Mouse (Mus musculus): ENCODE measurements around the gene Pwp1. TPM values are rescaled to one million over a fixed set of nuclear protein-coding genes. Genes with fewer than 3 reads are reported as not detected.
"Not testable (repeated sequence)": the region's sequence is repeated elsewhere in the genome, so short reads cannot be mapped to it uniquely, and the experiment has no call there.

The Pwp1 gene
- total RNA-seq (2014; fragmentation: Nextera tagmentation) (60.8 and 70.4 TPM in 2 replicates), total RNA-seq (2017) (49.0 and 56.3 TPM in 2 replicates), polyA plus RNA-seq (2012) (22.7 and 26.4 TPM in 2 replicates)

DNA sequence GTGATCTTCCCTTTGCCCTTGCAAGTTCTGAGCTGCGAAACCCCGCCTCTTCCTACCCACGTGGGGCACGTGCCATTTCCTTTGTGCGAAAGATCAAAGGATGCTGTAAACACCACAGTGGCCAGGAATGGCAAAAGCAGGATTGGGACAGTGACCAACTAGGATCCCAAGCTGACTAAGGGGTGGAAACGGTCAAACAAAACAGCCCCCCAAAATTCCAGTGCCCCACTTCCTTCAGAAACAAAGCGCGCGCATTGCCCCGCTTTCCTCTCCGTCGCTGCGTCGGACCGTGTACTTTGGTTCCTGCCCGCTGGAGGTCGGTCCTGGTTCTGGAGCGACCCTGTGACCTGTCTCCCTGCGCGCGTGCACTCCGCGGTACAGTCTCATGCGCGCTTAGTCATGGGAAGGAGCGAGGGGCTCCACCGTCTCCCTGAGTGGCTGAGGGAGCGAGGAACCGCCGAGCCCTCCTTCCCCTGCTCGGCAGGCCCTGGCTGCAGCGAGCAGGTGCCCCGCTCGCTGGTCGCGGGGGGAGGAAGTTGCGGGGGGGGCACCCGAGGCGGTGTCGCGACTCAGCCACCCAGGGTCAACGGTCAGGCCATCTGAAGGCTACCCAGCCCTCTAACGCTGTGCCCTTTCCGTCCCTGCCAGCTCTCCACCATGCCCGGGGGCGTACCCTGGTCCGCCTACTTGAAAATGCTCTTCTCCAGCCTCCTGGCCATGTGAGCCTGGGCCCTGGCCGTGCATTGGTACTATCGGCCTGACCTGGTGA, at the start of gene Pwp1:
Gene Pwp1 (plus strand): TSS at position 410 of the 769 bp plus-strand sequence.
- not testable (repeated sequence) for H3K36me3 ChIP-seq (replicated peaks); H3K9me3 ChIP-seq (replicated peaks); H3K27me3 ChIP-seq (ENCODE audit: insufficient read depth, low read length); DNase-seq (ENCODE audit: low spot score); H3K4me1 ChIP-seq (ENCODE audit: insufficient read depth, low read depth, low read length)
- peak; percentile 85 for ATAC-seq (ENCODE audit: extremely low read depth, insufficient number of reproducible peaks, low FRiP score, poor library complexity, severe bottlenecking)
- H3K4me3 ChIP-seq (ENCODE audit: low read depth, low read length), result peak within 1 kb of the TSS; percentile 67

DNA sequence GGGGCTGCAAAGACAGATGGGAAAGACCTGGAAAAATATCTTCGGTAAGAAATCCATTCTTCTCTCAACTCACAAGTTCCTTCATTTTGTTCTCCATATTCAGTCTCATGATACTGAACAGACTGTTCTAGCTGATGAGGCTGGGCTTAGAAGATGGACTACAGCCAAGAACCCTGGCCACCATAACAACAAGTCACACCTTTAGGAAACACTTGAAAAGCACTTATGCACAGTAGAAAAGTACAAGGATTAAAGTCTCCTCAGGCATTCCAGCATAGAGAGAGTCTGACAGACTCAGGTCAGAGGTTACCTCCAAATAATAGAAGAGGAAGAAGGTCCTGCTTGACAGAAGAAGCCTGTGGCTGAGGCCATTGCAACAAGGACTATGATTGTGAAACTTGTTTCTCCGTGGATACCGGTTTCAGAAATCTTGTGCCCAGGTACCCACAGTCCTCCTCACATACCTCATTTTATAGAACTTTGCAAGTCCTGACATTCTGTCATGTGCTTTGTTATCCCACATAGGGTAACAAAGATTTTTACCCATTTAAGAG, 7.1 kb upstream of the Pwp1 start:
- DNase-seq (ENCODE audit: low spot score); H3K9me3 ChIP-seq (replicated peaks); H3K27me3 ChIP-seq (ENCODE audit: insufficient read depth, low read length); H3K4me1 ChIP-seq (ENCODE audit: insufficient read depth, low read depth, low read length); H3K36me3 ChIP-seq (replicated peaks); ATAC-seq (ENCODE audit: extremely low read depth, insufficient number of reproducible peaks, low FRiP score, poor library complexity, severe bottlenecking); H3K4me3 ChIP-seq (ENCODE audit: low read depth, low read length): not testable (repeated sequence)

DNA sequence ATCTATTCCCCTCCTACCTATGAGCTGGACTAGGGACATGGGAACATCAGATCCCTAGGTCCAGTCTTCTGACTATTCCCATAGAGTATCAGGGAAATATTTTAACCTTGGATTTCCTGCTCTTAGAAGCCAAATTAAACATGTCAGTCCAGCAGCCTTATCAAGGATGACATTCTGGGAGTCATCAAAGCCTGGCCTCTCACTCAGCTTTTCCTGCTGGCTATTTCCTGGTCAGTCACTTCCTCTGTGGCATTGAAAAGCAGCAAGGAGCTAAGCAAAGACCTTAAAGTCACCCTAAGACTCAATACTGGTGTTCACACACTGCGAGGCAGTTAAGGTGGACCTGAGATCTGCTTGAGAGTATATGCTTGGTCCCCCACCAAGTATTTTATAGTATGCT, 5.5 kb upstream of the Pwp1 start:
- not testable (repeated sequence) for DNase-seq (ENCODE audit: low spot score); H3K27me3 ChIP-seq (ENCODE audit: insufficient read depth, low read length); H3K4me3 ChIP-seq (ENCODE audit: low read depth, low read length); H3K9me3 ChIP-seq (replicated peaks); H3K36me3 ChIP-seq (replicated peaks); ATAC-seq (ENCODE audit: extremely low read depth, insufficient number of reproducible peaks, low FRiP score, poor library complexity, severe bottlenecking); H3K4me1 ChIP-seq (ENCODE audit: insufficient read depth, low read depth, low read length)

DNA sequence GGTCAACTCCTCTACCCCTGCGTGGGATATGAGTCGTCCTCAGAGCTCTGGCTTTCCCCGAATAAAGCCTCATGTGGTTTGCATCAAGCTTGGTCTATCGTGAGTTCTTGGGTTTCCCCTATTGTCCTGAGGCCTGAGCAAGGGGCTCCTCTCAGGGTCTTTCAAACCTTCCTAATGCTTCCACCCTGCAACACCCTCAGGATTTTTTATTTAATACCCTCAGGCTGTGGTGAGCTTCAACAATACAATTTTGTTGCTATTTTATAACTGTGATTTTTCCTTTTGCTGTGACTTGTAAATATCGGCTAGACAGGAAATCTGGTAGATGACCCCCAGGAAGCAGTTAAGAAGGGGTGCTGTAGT, 591 bp upstream of the Pwp1 start:
- H3K4me3 ChIP-seq (ENCODE audit: low read depth, low read length); H3K36me3 ChIP-seq (replicated peaks); H3K27me3 ChIP-seq (ENCODE audit: insufficient read depth, low read length); ATAC-seq (ENCODE audit: extremely low read depth, insufficient number of reproducible peaks, low FRiP score, poor library complexity, severe bottlenecking); DNase-seq (ENCODE audit: low spot score); H3K9me3 ChIP-seq (replicated peaks); H3K4me1 ChIP-seq (ENCODE audit: insufficient read depth, low read depth, low read length): not testable (repeated sequence)

DNA sequence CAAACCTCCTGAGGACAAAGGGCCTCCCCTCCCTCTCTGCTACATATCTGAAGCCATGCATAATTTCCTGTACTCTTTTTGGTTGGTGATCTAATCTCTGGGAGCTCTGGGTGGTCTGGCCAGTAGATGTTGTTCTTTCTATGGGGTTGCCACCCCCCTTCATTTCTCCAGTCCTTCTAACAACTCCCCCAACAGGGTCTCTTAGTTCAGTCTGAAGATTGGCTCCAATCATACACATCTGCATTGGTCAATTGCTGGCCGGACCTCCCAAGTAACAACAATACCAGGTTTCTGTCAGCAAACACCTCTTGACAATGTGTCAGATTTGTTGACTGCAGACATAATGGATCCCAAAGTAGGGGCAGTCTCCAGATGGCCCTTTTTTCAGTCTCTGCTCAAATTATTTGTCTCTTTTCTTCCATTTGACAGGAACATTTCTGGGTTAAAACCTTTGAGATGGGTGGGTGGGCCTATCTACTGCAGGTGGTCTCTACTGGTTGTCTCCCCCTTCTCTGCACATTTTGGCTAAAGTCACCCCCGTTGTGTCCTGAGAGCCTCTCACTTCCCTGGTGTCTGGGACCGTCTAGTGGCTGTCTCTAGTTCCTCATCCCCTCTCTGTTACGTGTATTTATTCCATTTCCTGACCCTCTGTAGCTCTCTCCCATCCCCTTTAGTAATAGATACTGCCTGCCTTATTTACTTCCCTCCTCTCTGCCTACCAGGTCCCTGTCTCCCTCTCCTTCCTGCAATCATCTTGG, 17.0 kb downstream of the Pwp1 start:
- TF ChIP-seq TAL1 (conservative IDR thresholded peaks at IDR 0.05; ENCODE audit: low read depth, low read length) (no peak), GATA1 (IDR thresholded peaks at IDR 0.05; ENCODE audit: borderline replicate concordance, low read length) (no peak), CTCF (IDR thresholded peaks at IDR 0.05; ENCODE audit: low read depth, low read length) (no peak), POLR2AphosphoS5 (IDR thresholded peaks at IDR 0.05; ENCODE audit: insufficient replicate concordance, low read depth, low read length) (no peak), GATA2 (IDR thresholded peaks at IDR 0.05; ENCODE audit: borderline replicate concordance, low read depth, low read length) (no peak)
- DNase-seq (ENCODE audit: low spot score) (no peak), ATAC-seq (ENCODE audit: extremely low read depth, insufficient number of reproducible peaks, low FRiP score, poor library complexity, severe bottlenecking) (no peak)
- H3K36me3 ChIP-seq (replicated peaks), result no peaks in the 10 kb centered on the region
- no peaks in the 10 kb centered on the region for H3K4me1 ChIP-seq (ENCODE audit: insufficient read depth, low read depth, low read length)
- H3K27me3 ChIP-seq (ENCODE audit: insufficient read depth, low read length), result no peaks in the 10 kb centered on the region
- H3K9me3 ChIP-seq (replicated peaks), result no peaks in the 10 kb centered on the region
- no peak overlapping the region for H3K4me3 ChIP-seq (ENCODE audit: low read depth, low read length)

DNA sequence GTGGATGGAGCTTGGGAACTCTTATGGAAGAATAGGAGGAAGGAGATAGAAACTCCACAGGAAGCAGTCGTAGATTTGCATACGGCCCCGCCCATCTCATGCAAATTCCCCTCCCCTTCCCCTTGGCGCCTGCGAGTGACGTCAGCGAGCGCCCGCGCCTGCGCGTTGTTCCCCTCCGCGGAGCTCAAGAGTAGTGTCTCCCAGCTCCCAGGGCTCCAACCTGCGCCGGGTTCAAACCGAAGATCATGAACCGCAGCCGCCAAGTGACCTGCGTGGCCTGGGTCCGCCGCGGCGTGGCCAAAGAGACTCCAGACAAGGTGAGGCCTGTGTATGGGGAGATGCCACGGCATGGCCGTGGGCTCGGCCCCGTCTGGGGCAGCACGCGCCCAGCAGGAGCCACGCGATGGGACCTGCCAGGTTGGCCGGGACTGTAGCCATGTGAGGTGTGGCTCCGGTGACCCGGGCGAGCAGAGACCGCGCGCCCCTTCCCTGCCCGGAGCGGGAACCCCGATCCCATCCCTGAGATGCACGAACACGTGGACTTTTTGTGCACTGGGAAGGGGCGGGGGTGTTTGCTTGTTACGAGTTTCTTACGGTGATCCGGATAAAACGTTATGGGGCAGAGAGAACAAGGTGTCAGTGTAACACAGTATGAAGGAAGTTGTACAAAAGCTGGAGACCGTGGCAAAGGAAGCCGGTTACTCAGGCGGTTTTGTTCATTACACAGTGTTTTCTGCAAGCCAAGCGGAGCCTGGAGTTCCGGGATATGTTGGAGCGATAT, 42.6 kb downstream of the Pwp1 start:
- Histone ChIP-seq H3K4me3 (ENCODE audit: low read depth, low read length) (peak overlapping the region; percentile 97), H3K27me3 (ENCODE audit: insufficient read depth, low read length) (no peaks in the 10 kb centered on the region), H3K9me3 (replicated peaks) (no peaks in the 10 kb centered on the region), H3K4me1 (ENCODE audit: insufficient read depth, low read depth, low read length) (peaks cover 23% of the 10 kb centered on the region), H3K36me3 (replicated peaks) (peaks cover 37% of the 10 kb centered on the region)
- TF ChIP-seq CTCF (IDR thresholded peaks at IDR 0.05; ENCODE audit: low read depth, low read length), result no peak
- no peak for TF ChIP-seq TAL1 (conservative IDR thresholded peaks at IDR 0.05; ENCODE audit: low read depth, low read length)
- no peak for TF ChIP-seq GATA1 (IDR thresholded peaks at IDR 0.05; ENCODE audit: borderline replicate concordance, low read length)
- TF ChIP-seq POLR2AphosphoS5 (IDR thresholded peaks at IDR 0.05; ENCODE audit: insufficient replicate concordance, low read depth, low read length), result no peak
- TF ChIP-seq GATA2 (IDR thresholded peaks at IDR 0.05; ENCODE audit: borderline replicate concordance, low read depth, low read length), result no peak
- peak; percentile 87 for ATAC-seq (ENCODE audit: extremely low read depth, insufficient number of reproducible peaks, low FRiP score, poor library complexity, severe bottlenecking)
- peak; percentile 79 for DNase-seq (ENCODE audit: low spot score)

DNA sequence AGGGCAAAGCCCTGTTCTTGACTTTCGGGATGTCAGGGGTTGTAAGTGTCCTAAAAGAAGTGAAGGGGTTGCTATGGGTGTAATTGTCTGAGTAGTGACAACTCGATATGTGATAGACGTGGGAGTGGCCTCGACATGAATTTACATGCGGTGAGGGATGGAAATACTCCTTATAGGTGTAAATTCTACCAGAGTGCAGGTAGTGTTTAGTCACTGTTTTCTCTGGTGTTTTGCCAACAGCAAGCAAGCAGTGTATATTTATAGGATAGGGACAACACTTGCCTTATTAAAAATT, 43.1 kb downstream of the Pwp1 start:
- H3K27me3 ChIP-seq (ENCODE audit: insufficient read depth, low read length), result no peaks in the 10 kb centered on the region
- DNase-seq (ENCODE audit: low spot score) (peak; percentile 38), ATAC-seq (ENCODE audit: extremely low read depth, insufficient number of reproducible peaks, low FRiP score, poor library complexity, severe bottlenecking) (peak; percentile 64; the same call in 1 of the 2 replicates)
- H3K36me3 ChIP-seq (replicated peaks), result peaks cover 42% of the 10 kb centered on the region
- no peak for TF ChIP-seq CTCF (IDR thresholded peaks at IDR 0.05; ENCODE audit: low read depth, low read length)
- TF ChIP-seq POLR2AphosphoS5 (IDR thresholded peaks at IDR 0.05; ENCODE audit: insufficient replicate concordance, low read depth, low read length), result no peak
- TF ChIP-seq GATA2 (IDR thresholded peaks at IDR 0.05; ENCODE audit: borderline replicate concordance, low read depth, low read length), result no peak
- no peak for TF ChIP-seq TAL1 (conservative IDR thresholded peaks at IDR 0.05; ENCODE audit: low read depth, low read length)
- no peak for TF ChIP-seq GATA1 (IDR thresholded peaks at IDR 0.05; ENCODE audit: borderline replicate concordance, low read length)
- H3K4me1 ChIP-seq (ENCODE audit: insufficient read depth, low read depth, low read length), result peaks cover 23% of the 10 kb centered on the region
- H3K4me3 ChIP-seq (ENCODE audit: low read depth, low read length), result peak overlapping the region; percentile 97
- no peaks in the 10 kb centered on the region for H3K9me3 ChIP-seq (replicated peaks)

All from G1E (cell line).